Mouse (Mus musculus) right cerebral cortex, postnatal 4 days (tissue): ENCODE results near the gene Ptprg.

Source experiments
- DNase-seq: peaks from one replicate; pipeline ENCODE4 v3.0.0-alpha.2; 2022

Gene Ptprg

GRCm38 (mm10) chr14:12107459-12107858 is 554.1 kb downstream of the Ptprg start:
- DNase-seq = no peak

GRCm38 (mm10) chr14:12107991-12108390 is 554.7 kb downstream of the Ptprg start:
- DNase-seq = no peak

- peak; percentile 13 for DNase-seq
Measured at GRCm38 (mm10) chr14:12112548-12113011, 559.2 kb downstream of the Ptprg start.

GRCm38 (mm10) chr14:12113326-12113725 is 560.0 kb downstream of the Ptprg start:
- no peak for DNase-seq

DNA sequence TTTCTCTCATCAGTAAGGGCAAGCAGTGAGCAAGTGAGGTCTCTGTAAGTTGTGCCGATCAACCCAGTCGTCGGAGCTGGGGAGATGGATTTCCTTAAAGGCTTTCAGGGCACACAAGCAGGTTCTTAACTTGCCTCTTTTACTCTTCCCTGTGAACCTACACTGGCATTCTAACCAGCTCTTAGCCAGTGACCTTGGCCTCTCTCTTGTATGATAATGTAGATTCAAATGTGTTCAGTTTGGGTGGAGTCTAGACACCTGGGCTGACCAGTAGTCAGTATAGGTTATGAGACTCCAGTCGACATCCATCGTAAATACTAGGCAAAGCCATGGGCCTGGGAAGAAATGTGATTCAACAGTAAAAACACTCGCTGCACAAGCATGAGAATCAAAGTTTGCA is 560.7 kb downstream of the Ptprg start:
- no peak for DNase-seq

DNA sequence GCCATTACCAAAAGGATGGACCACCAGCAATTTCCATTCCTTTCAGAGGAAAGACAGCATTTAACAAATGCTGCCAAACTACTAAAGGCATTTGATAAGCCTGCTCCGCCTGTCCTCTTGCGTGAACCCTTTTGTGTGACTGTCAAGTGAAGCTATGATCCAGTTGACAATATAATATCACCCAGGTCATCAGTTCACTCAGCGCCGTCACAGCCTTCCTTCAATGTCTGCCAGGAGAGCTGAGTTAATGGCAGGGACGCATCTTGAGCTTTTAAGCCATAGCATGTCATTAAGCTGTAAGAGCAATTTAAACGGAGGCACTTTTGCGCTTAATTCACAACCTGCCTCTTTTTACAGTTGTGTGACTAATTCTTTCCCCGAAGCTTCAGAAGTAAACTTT is 565.9 kb downstream of the Ptprg start:
- DNase-seq = no peak

DNA sequence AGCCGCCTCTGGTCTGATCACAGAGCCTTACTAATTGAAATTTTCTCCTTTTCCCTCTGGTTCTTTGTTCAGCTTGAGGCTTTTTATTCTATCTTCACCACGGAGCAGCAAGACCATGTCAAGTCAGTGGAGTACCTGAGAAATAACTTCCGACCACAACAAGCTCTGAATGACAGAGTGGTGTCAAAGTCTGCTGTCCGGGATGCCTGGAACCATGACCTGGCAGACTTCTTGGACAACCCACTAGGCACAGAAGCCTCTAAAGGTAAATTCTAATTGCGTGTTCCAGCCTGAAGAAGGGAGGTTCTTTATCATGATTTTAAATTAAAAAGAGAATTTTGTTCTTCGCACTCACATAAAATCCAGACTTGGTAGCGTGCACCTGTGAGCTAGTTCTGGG is 568.6 kb downstream of the Ptprg start:
- no peak for DNase-seq

DNA sequence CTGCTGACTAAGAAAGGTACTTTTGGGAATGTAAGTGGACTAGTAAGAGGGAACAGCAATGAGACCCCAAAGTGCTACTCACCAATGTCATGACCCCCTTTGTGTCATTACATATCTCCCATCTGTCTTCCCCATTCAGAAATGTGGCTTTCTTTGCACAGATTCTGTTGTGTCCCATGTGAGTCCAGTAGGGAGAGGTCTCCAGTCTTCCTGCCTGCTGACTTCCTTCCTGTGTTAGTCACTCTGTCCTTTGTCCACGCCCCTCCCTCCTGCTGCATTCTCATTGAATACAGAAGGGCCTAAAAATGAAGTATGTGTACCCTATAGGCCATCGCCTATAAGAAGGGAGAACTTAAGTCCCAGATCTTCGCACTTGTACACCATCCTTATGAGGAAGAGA is 571.4 kb downstream of the Ptprg start:
- DNase-seq = no peak

- no peak for DNase-seq
Measured at GRCm38 (mm10) chr14:12127951-12128350, 574.6 kb downstream of the Ptprg start.

- no peak for DNase-seq
Measured at GRCm38 (mm10) chr14:12132046-12132615, 578.8 kb downstream of the Ptprg start.

DNA sequence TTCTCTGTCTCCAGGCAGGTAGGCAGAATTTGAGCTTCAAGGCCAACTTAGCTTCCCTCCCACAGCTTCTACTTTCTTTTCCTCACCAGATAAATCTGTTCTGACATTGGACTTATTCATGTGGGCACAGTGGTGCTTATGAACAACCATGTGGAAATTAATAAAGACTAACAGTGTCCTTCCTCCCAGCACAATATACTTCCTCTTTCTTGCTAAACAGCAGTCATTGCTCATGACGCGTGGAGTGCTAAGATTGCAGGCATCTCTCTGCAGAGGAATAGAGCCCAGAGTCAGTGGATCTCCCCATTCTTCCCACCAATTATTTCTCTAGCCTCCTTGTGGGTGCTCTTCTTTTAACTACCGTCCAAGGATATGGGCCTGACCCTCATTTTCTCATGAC is 579.8 kb downstream of the Ptprg start:
- no peak for DNase-seq

GRCm38 (mm10) chr14:12134504-12134903 is 581.2 kb downstream of the Ptprg start:
- no peak for DNase-seq

DNA sequence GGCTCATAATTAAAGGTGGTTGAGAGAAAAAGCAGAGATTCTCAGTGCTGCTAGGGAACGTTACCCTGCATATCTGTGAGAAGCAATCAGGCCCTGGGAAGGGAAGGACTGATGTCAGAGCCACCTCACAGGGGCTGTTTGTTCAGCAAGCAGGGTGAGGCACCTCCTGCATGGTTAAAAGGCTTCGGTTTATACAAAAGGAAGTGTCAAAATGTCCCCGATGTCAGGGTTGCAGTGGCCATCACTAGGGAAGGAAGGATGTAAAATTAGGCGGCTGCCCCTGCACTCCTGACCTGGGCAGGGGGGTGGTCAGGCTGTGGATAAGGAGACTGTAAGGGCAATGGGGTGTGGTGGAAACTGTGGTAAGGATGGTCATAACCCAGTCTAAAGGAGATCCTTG is 583.2 kb downstream of the Ptprg start:
- no peak for DNase-seq

DNA sequence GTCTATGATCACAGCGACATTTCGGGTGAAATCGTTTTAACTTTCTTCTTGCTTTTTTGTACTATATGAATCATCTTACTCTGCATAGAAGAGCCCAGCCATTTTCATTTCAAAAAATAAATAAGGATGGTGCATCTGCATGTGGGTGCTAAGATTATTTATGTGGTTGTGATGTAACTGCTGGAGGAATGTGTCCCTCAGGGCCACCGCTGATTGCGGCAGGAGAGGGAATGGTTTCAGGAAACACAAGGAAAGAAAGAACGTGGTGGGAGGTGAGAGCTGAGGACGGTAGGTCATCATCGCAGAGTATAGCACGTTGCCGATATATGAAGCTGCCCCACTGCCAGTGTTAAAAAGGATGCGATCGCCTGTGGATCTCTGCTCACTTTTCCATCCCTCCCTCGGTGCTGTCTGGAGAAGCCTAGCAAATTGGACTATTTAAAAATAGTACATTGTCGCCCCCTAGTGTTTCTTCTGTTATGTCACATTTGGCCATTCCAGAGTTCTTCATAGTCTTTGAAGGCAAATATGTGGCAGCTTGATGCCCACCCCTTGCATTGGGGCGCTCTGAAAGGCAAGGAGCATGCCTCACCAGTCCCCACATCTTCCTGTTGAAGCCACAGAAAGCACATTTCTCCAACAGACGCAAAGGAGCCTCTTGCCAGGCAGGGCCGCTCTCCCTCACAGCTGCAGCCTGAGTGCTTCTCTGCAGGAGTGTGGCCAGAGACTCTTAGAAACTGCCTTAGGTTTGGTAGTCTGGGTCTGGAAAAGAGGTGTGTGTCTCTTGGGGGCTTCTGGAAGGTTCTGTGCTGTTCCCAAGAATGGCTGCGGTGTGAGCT is 586.5 kb downstream of the Ptprg start:
- DNase-seq = peak; percentile 18

DNA sequence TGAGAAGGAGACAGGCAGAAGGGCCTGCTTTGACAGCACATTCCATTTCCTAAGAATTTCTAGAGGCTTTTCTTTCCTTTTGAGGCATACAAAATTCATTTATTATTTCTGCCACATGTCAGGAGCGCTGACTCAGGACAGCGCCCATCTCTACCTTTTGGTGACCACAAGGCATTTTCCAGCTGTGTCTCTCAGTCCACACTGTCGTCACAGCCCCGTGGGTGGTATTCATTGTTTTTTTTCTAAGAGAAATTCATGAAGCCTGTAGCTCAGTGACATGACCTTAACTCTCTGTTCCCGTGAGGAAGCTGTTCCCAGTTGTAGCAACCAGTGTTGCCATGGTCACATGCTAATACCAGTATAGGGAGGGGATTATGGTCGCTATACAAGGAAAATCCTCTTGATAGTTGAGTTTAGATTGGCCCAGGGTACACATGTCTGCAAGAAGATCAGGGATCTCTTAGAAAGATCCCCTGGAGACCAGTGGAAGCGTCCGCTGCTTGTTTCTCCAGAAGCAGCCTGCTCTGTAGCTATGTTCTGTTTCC is 590.7 kb downstream of the Ptprg start:
- DNase-seq = no peak

DNA sequence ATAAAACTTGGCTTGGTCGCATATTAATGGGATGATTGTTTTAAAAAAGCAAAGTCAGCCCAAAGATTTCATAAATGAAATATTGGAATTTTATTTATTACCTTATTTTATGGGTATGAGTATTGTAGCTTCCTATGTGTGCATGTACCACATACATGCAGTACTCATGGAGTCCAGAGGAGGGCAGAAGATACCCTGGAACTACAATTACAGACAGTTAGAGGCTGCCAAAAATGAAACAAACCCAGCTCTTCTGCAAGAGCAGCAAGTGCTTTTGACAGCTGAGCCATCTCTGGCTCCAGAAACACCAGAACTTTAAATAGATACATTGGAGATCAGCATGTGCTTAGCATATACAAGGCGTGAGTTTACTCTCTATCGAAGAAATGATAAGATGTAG is 592.6 kb downstream of the Ptprg start:
- peak; percentile 37 for DNase-seq

GRCm38 (mm10) chr14:12149529-12149928 is 596.2 kb downstream of the Ptprg start:
- no peak for DNase-seq

DNA sequence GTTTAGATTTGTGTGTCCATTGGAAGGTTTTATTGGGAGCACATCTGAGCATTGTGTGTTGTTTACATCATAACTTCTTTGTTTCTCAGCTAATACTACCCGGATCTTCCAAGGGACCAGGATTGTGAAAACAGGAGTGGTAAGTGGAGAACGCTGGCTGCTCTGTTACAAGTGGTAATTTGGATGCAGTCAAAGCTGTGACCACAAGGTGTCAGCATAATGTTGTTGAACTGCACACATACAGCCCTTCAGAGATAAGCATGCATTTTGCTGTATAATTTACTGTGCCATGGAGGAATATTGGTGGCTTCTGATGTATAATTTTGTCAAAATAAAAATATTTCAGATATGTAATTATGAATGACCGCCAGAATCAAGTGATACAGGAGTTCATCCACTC is 598.6 kb downstream of the Ptprg start:
- peak; percentile 72 for DNase-seq

DNA sequence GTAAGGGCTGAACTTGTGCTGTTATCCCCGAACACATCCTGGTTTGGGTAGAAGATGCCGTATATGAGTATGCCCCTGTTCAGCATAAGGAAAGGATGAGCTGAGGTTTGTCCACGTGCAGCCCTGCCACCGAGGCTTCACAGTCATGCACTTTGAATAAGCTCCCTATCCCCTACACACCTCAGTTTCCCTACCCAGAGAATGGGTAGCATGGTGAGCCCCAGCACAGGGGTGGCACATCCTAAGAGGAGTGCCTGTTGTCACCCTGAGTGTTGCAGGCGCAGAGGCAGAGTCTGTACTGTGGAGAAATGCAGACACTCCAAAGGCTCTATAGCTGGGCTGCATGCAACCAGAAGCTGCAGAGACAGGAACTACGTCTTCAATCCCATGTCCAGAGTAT is 599.4 kb downstream of the Ptprg start:
- DNase-seq = no peak

- no peak for DNase-seq
Measured at GRCm38 (mm10) chr14:12153599-12153998, 600.3 kb downstream of the Ptprg start.

GRCm38 (mm10) chr14:12161738-12162310 is 608.5 kb downstream of the Ptprg start:
- no peak for DNase-seq

GRCm38 (mm10) chr14:12162331-12162854 is 609.1 kb downstream of the Ptprg start:
- DNase-seq = no peak

DNA sequence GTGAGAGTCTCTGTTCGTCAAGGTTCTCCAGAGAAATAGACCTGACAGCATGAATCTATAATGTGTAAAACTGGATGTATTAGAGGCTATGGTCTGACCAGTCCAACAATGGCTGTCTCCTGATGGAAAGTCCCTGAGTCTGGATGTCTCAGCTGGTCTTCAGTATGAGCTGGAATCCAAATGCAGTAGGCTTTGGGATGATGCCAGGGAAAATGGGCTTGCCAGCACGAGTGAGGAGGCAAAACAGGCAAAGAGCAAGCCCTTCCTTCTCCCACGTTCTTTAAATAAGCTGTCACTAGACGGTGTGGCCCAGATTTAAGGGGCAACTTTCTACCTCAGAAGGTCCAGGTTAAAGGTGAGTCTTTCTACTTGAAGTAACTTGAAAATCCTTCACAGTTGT is 609.9 kb downstream of the Ptprg start:
- DNase-seq = no peak

DNA sequence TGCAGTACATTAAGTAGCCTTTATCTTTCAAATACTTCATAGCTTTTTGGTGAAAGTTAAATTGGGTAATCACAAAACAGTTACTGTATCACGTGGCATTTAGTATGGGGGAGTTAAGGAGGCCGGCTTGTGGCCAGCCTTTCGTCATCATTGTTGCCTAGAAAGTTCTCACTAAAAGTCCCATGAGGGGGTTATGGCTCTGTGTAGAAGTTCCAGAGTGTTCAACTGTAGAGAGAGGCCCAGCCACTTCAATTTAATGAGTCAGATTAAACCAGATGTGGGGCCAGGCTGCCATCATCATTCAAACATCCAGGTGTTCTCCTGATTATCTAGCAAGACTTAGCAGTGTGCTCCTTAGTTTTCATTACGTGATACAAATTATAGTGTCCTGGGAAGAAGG is 613.9 kb downstream of the Ptprg start:
- no peak for DNase-seq
